Comparison of ENCODE assay signal across 23 mouse cellular contexts in genomic region chr15:11897617-11898016, GRCm38 (mm10). TPM values are rescaled to one million over a fixed set of nuclear protein-coding genes. Genes with fewer than 3 reads are reported as not detected.
"Had no signal": no experiment of that assay in that cellular context is flagged by ENCODE, and none has a peak within 500 bp of the region (broad histone marks: within the 10 kb centered on the region; RNA-seq: fewer than 3 reads in every experiment).

No protein-coding gene starts in this region.

- H3K4me1 ChIP-seq: limb, embryonic 12.5 days; limb, embryonic 15.5 days; midbrain, embryonic 12.5 days; midbrain, embryonic 15.5 days; neural tube, embryonic 12.5 days; neural tube, embryonic 15.5 days had no signal

- H3K4me2 ChIP-seq: limb, embryonic 12.5 days; limb, embryonic 15.5 days; liver, embryonic 11.5 days; lung, embryonic 14.5 days; midbrain, embryonic 12.5 days; midbrain, embryonic 15.5 days; neural tube, embryonic 12.5 days; neural tube, embryonic 15.5 days had no signal

- ATAC-seq: liver, postnatal 0 days; lung, postnatal 0 days; midbrain, embryonic 15.5 days had no signal

- H3K36me3 ChIP-seq: limb, embryonic 12.5 days; limb, embryonic 15.5 days; midbrain, embryonic 12.5 days; midbrain, embryonic 15.5 days; neural tube, embryonic 12.5 days; neural tube, embryonic 15.5 days had no signal

- H3K4me3 ChIP-seq: limb, embryonic 12.5 days; limb, embryonic 15.5 days; midbrain, embryonic 12.5 days; midbrain, embryonic 15.5 days; neural tube, embryonic 12.5 days; neural tube, embryonic 15.5 days had no signal

- DNase-seq: kidney, postnatal 14 days; kidney, postnatal 4 days; left cerebral cortex, postnatal 4 days; liver, postnatal 0 days; lung, embryonic 14.5 days; right cerebral cortex, adult 18-20 months; right cerebral cortex, postnatal 14 days; right cerebral cortex, postnatal 4 days; thymus, adult 2 months; thymus, postnatal 14 days; thymus, postnatal 4 days had no signal

- H3K9me3 ChIP-seq: limb, embryonic 12.5 days; limb, embryonic 15.5 days; midbrain, embryonic 12.5 days; midbrain, embryonic 15.5 days; neural tube, embryonic 12.5 days; neural tube, embryonic 15.5 days had no signal

- H3K27ac ChIP-seq: limb, embryonic 12.5 days; limb, embryonic 15.5 days; liver, embryonic 14.5 days; macrophage; midbrain, embryonic 12.5 days; midbrain, embryonic 15.5 days; neural tube, embryonic 12.5 days; neural tube, embryonic 15.5 days; stomach, postnatal 0 days had no signal

- H3K9ac ChIP-seq: limb, embryonic 12.5 days; limb, embryonic 15.5 days; liver, embryonic 14.5 days; liver, postnatal 0 days; lung, embryonic 14.5 days; midbrain, embryonic 12.5 days; midbrain, embryonic 15.5 days; neural tube, embryonic 12.5 days; neural tube, embryonic 15.5 days had no signal

RNA-seq across cellular contexts. Expression of gene Npr3, which starts 9.5 kb away (rescaled TPM):
- total RNA-seq: megakaryocyte, adult 5-6 weeks had no signal
- polyA plus RNA-seq: macrophage had no signal
